Mouse (Mus musculus): Measurements from ENCODE around the gene Cacna1h.

The Cacna1h gene

GRCm38 (mm10) chr17:25445841-25446240 is 12.3 kb upstream of the Cacna1h start:
- DNase-seq (ENCODE audit: low spot score) = no peak

DNA sequence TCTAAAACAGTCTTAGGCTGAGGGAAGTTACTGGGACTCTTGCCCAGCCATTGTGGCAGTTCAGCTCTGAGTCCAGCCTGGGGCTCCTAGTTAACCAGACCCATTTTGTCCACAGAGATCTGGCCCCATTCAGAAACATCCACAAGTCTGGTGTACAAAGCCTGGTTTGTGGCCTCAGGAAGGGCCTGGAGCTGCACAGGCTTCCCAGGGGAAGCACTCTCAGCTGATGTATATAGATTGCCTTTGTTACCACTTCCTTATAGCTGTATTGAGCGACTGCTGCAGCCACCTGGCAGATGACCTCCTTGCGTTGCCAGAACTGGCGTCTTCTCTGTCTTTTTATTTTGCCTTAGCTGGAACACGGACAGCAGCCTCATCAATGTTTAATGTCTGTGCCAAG is 11.5 kb upstream of the Cacna1h start:
- no peak for DNase-seq (ENCODE audit: low spot score)

DNA sequence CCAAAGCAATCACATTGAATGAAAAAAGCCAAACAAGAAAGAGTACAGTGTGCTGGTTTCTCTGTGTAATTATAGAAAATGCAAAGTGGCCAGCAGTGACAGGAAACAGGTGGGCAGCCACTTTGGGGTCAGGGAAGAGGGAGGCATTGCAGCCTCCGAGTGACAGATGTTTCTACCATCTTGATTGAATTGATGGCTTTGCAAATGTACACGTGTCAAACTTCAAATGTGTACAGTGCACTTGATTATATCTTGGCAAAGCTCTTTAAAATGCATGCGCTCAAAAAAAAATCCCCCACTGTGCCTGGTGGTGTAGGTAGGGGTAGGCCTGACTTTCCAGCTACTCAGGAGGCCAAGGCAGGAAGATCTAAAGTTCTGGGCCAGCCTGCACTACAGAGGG is 9.3 kb upstream of the Cacna1h start:
- no peak for DNase-seq (ENCODE audit: low spot score)

- DNase-seq (ENCODE audit: low spot score) = no peak
Measured at GRCm38 (mm10) chr17:25441417-25441816, 7.8 kb upstream of the Cacna1h start.

DNA sequence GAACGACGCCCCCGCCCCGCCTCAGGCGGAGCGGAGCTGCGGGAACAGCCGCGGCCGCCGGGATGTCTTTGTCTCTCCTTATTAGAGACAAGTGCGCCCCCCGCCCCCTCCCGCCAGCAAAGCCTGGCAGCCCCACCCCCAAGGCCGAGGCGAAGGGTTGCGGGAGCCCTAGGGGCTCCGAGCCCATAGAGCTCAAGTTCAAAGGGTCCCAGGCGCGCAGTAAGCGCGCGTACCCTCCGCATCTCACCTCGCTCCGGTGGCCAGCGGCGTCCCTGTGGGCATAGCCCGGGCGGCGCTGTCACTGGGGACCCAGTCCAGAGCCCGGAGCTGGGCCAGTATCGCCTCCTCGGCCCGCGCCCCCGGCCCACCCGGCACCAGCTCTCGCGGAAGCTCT is 363 bp downstream of the Cacna1h start:
- no peak for DNase-seq (ENCODE audit: low spot score)

- peak; percentile 49 for DNase-seq (ENCODE audit: low spot score)
Measured at GRCm38 (mm10) chr17:25432433-25433181, 976 bp downstream of the Cacna1h start.

DNA sequence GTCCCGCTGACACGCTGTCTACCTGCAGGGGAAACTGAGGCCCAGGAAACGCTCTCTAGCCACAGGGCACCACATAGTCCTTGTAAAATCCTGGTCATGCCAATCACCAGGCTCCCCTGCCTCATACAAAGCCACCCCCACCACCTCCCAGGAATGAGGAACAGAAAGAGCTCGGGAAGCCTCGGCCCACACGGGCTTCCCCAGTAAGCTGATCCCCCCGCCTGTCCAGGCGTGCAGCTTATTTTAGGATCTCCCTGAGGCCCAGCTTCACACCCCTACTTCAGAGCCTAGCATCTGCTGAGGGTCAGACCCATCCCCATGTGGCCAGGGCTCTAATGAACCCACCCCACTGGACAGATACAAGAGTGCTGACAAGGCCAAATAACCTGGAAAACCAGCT is 3.0 kb downstream of the Cacna1h start:
- no peak for DNase-seq (ENCODE audit: low spot score)

GRCm38 (mm10) chr17:25429886-25430285 is 3.7 kb downstream of the Cacna1h start:
- DNase-seq (ENCODE audit: low spot score) = no peak

DNA sequence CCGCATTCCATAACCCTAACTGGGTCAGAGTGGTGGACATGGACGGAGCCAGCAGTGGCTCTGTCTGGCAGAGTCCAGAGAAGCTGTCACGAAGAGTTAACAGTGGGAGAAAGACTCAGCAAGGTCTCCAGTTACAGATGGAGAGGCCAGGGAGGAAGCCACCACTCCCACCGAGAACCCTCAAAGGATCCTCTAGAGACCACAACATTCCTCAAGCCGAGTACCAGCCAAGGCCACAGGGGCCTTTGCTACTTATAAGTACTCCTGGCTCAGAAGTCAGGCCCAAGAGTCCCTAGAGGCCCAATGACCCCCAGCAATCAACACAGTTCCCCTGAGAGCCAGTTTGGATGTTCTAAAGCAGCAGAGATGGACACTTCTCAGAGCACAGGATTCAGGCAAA is 4.3 kb downstream of the Cacna1h start:
- no peak for DNase-seq (ENCODE audit: low spot score)

- no peak for DNase-seq (ENCODE audit: low spot score)
Measured at GRCm38 (mm10) chr17:25427441-25427840, 6.1 kb downstream of the Cacna1h start.

DNA sequence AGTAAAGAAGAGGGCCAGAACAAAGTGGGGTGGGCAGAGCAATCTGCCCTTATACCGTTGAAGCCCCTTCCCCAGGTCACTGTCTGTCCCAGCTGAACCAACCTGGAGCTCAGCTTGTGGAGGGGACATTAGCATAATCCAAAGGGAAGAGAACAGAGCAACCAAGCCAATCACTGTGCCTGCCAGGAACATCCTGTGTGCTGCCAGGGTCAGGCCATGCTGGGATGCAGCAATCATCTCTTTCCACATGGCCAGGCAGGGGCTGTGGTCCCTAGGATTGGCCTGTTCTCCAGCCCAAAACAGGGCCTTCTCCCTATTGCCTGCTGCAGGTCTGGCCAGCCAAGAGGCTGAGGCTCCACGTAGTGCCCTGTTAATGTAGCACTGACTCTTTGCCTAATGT is 7.6 kb downstream of the Cacna1h start:
- DNase-seq (ENCODE audit: low spot score) = no peak

DNA sequence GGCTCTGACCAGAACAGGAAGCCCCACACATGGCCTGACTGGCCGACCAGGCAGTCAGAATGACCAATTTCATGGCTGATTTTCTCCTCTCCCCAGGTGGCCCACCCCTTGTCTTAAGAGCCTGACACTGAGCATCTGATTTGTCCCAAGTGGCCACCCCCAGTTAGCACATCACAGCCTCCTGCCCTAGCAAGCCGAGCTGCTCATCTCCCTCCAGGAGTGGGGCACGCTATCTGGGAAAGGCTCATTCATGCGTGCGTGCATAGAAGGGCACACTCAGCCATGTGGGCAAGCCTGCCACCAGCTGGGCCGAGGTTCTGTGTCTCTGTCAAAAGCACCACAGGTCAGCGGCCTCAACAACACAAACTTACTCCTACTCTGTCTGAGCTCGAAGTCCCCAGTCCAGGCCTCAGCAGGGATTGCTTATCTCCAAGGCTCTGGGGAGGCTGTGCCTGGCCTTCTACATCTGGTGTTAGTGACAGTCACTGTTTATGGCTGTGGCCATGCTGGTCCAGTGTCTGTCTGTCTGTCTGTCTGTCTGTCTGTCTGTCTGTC is 9.0 kb downstream of the Cacna1h start:
- DNase-seq (ENCODE audit: low spot score) = no peak

GRCm38 (mm10) chr17:25420998-25421397 is 12.6 kb downstream of the Cacna1h start:
- DNase-seq (ENCODE audit: low spot score) = peak; percentile 45

- peak; percentile 53 for DNase-seq (ENCODE audit: low spot score)
Measured at GRCm38 (mm10) chr17:25418926-25419325, 14.7 kb downstream of the Cacna1h start.

- no peak for DNase-seq (ENCODE audit: low spot score)
Measured at GRCm38 (mm10) chr17:25417990-25418389, 15.6 kb downstream of the Cacna1h start.

DNA sequence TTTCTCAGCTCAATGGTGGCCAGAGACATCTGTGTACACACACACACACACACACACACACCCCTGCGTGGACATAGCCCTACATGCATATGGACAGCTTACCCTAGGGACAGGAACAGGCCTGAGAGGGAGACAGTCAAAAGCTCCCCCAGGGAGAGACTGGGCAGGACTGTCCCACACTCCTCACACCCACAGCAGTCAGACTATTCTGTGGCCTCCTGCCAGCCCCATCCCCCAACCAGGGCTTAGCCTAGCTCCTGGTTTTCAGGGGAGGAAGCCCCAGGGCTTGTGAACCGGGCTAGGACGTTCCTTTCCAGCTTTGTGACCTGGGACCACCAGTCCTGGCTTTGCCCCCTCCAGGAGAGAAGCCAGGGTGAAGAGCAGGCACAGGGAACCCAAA is 17.4 kb downstream of the Cacna1h start:
- no peak for DNase-seq (ENCODE audit: low spot score)

GRCm38 (mm10) chr17:25415421-25415913 is 18.1 kb downstream of the Cacna1h start:
- no peak for DNase-seq (ENCODE audit: low spot score)

- DNase-seq (ENCODE audit: low spot score) = no peak
Measured at GRCm38 (mm10) chr17:25414917-25415316, 18.7 kb downstream of the Cacna1h start.

- DNase-seq (ENCODE audit: low spot score) = no peak
Measured at GRCm38 (mm10) chr17:25414209-25414608, 19.4 kb downstream of the Cacna1h start.

- DNase-seq (ENCODE audit: low spot score) = no peak
Measured at GRCm38 (mm10) chr17:25411251-25411650, 22.3 kb downstream of the Cacna1h start.

GRCm38 (mm10) chr17:25410786-25411185 is 22.8 kb downstream of the Cacna1h start:
- DNase-seq (ENCODE audit: low spot score) = no peak

- no peak for DNase-seq (ENCODE audit: low spot score)
Measured at GRCm38 (mm10) chr17:25410180-25410579, 23.4 kb downstream of the Cacna1h start.

- no peak for DNase-seq (ENCODE audit: low spot score)
Measured at GRCm38 (mm10) chr17:25409621-25410020, 24.0 kb downstream of the Cacna1h start.

Measured in layer of hippocampus, adult 11-12 months (tissue).